Mouse (Mus musculus) midbrain, embryonic 10.5 days (tissue): Measurements from ENCODE around the gene Rdh11. TPM values are rescaled to one million over a fixed set of nuclear protein-coding genes. Genes with fewer than 3 reads are reported as not detected.
A peak's percentile ranks its signal among the peaks of the same experiment; 100 is the strongest.

ENCODE experiments used
- DNase-seq: peaks from one replicate; pipeline ENCODE4 v3.0.0-alpha.2; 2017; ENCODE audit warnings: low spot score
- H3K27ac ChIP-seq: fragments of 300-500 bp; sonication (generic); replicated peaks from 2 replicates; pipeline ENCODE4 v1.5.1; 2016; ENCODE audit warnings: mild to moderate bottlenecking
- H3K27me3 ChIP-seq: fragments of 300-500 bp; sonication (generic); 2 replicates; pipeline ENCODE4 v1.6.1; 2016; ENCODE audit warnings: low read depth, mild to moderate bottlenecking; ENCODE audit not compliant: poor library complexity, severe bottlenecking
- H3K36me3 ChIP-seq: fragments of 300-500 bp; sonication (generic); 2 replicates; pipeline ENCODE4 v1.6.1; 2016; ENCODE audit warnings: mild to moderate bottlenecking, moderate library complexity
- H3K4me1 ChIP-seq: fragments of 300-500 bp; sonication (generic); 2 replicates; pipeline ENCODE4 v1.6.1; 2016
- H3K4me3 ChIP-seq: fragments of 300-500 bp; sonication (generic); 2 replicates; pipeline ENCODE4 v1.5.1; 2016; ENCODE audit warnings: mild to moderate bottlenecking, moderate library complexity
- H3K9me3 ChIP-seq: fragments of 300-500 bp; sonication (generic); replicated peaks from 2 replicates; pipeline ENCODE4 v1.6.1; 2016; ENCODE audit warnings: mild to moderate bottlenecking
- WGBS: fragments of 180-500 bp; shearing (Covaris S2); methylation state at CpG from one replicate; pipeline ENCODE4 v1.1.7; 2016; 5-methylcytosine and 5-hydroxymethylcytosine counted together
- polyA plus RNA-seq: library from polyadenylated mRNA; unstranded; fragments of >200 nt; fragmentation: Nextera tagmentation; extraction: Ambion mirVana; gene quantifications from 2 replicates; pipeline ENCODE4 v1.2.1, GENCODE M21; 2016

Gene Rdh11
- polyA plus RNA-seq, 1 experiment from 2014 or later: 23.1 TPM

GRCm38 (mm10) chr12:79172019-79172941 is 19.8 kb downstream of the Rdh11 start, which contains the start of gene Vti1b:
TSS of gene Vti1b (minus strand) at chr12:79172667.
- DNase-seq: peak; percentile 90
- Histone ChIP-seq H3K27ac (peak within 1 kb of the TSS; percentile 98), H3K4me1 (peaks cover 13% of the 10 kb centered on the region), H3K36me3 (peaks cover 30% of the 10 kb centered on the region), H3K9me3 (no peaks in the 10 kb centered on the region), H3K4me3 (peak within 1 kb of the TSS; percentile 98), H3K27me3 (no peaks in the 10 kb centered on the region)
- WGBS: under 1% methylated on average over 73 of the region's 73 CpGs

GRCm38 (mm10) chr12:79171269-79171995 is 20.7 kb downstream of the Rdh11 start:
- Histone ChIP-seq H3K4me3 (peak overlapping the region; percentile 98), H3K36me3 (peaks cover 21% of the 10 kb centered on the region), H3K9me3 (no peaks in the 10 kb centered on the region), H3K4me1 (peaks cover 13% of the 10 kb centered on the region), H3K27ac (no peak overlapping the region), H3K27me3 (no peaks in the 10 kb centered on the region)
- DNase-seq: no peak
- 43% methylated on average over 12 of the region's 12 CpGs for WGBS

GRCm38 (mm10) chr12:79170421-79170820 is 21.7 kb downstream of the Rdh11 start:
- peaks cover 13% of the 10 kb centered on the region for H3K4me1 ChIP-seq
- no peaks in the 10 kb centered on the region for H3K27me3 ChIP-seq
- DNase-seq: no peak
- no peak overlapping the region for H3K27ac ChIP-seq
- peaks cover 18% of the 10 kb centered on the region for H3K36me3 ChIP-seq
- H3K4me3 ChIP-seq: no peak overlapping the region
- 84% methylated on average over 3 of the region's 3 CpGs for WGBS
- no peaks in the 10 kb centered on the region for H3K9me3 ChIP-seq

GRCm38 (mm10) chr12:79169173-79169572 is 22.9 kb downstream of the Rdh11 start:
- H3K27ac ChIP-seq: no peak overlapping the region
- peaks cover 13% of the 10 kb centered on the region for H3K4me1 ChIP-seq
- peaks cover 19% of the 10 kb centered on the region for H3K36me3 ChIP-seq
- no peaks in the 10 kb centered on the region for H3K27me3 ChIP-seq
- no peaks in the 10 kb centered on the region for H3K9me3 ChIP-seq
- DNase-seq: no peak
- no peak overlapping the region for H3K4me3 ChIP-seq

GRCm38 (mm10) chr12:79162876-79163275 is 29.2 kb downstream of the Rdh11 start:
- Histone ChIP-seq H3K9me3 (no peaks in the 10 kb centered on the region), H3K36me3 (peaks cover 75% of the 10 kb centered on the region)
- 91% methylated on average over 3 of the region's 3 CpGs for WGBS

GRCm38 (mm10) chr12:79149653-79150052 is 42.4 kb downstream of the Rdh11 start:
- Histone ChIP-seq H3K36me3 (peaks cover 14% of the 10 kb centered on the region), H3K4me1 (no peaks in the 10 kb centered on the region), H3K4me3 (no peak overlapping the region), H3K9me3 (no peaks in the 10 kb centered on the region), H3K27me3 (no peaks in the 10 kb centered on the region), H3K27ac (no peak overlapping the region)
- WGBS: 96% methylated on average over 6 of the region's 6 CpGs
- DNase-seq: no peak

More at GRCm38 (mm10) chr12:79162876-79163275, 29.2 kb downstream of the Rdh11 start:
- no peak for DNase-seq
- Histone ChIP-seq H3K27me3 (no peaks in the 10 kb centered on the region), H3K27ac (no peak overlapping the region), H3K4me3 (no peak overlapping the region), H3K4me1 (no peaks in the 10 kb centered on the region)

- H3K27me3 ChIP-seq: no peaks in the 10 kb centered on the region
- H3K27ac ChIP-seq: no peak overlapping the region
- no peaks in the 10 kb centered on the region for H3K9me3 ChIP-seq
- no peaks in the 10 kb centered on the region for H3K4me1 ChIP-seq
- no peaks in the 10 kb centered on the region for H3K36me3 ChIP-seq
- DNase-seq: no peak
- H3K4me3 ChIP-seq: no peak overlapping the region
Measured at GRCm38 (mm10) chr12:79141384-79141783, 50.7 kb downstream of the Rdh11 start.

GRCm38 (mm10) chr12:79140811-79141210 is 51.3 kb downstream of the Rdh11 start:
- H3K4me1 ChIP-seq: no peaks in the 10 kb centered on the region
- H3K4me3 ChIP-seq: no peak overlapping the region
- H3K27me3 ChIP-seq: no peaks in the 10 kb centered on the region
- H3K9me3 ChIP-seq: no peaks in the 10 kb centered on the region
- WGBS: 81% methylated on average over 2 of the region's 2 CpGs
- no peak overlapping the region for H3K27ac ChIP-seq
- no peak for DNase-seq
- H3K36me3 ChIP-seq: no peaks in the 10 kb centered on the region

GRCm38 (mm10) chr12:79139417-79139816 is 52.7 kb downstream of the Rdh11 start:
- WGBS: 68% methylated on average over 1 of the region's 1 CpGs
- Histone ChIP-seq H3K27me3 (no peaks in the 10 kb centered on the region), H3K4me3 (no peak overlapping the region), H3K27ac (no peak overlapping the region), H3K36me3 (no peaks in the 10 kb centered on the region), H3K9me3 (no peaks in the 10 kb centered on the region), H3K4me1 (no peaks in the 10 kb centered on the region)
- DNase-seq: no peak

- Histone ChIP-seq H3K9me3 (no peaks in the 10 kb centered on the region), H3K4me3 (no peak overlapping the region), H3K27ac (no peak overlapping the region), H3K27me3 (no peaks in the 10 kb centered on the region), H3K36me3 (no peaks in the 10 kb centered on the region), H3K4me1 (no peaks in the 10 kb centered on the region)
- DNase-seq: no peak
Measured at GRCm38 (mm10) chr12:79138999-79139398, 53.1 kb downstream of the Rdh11 start.

- 81% methylated on average over 7 of the region's 7 CpGs for WGBS
- H3K4me1 ChIP-seq: no peaks in the 10 kb centered on the region
- H3K36me3 ChIP-seq: no peaks in the 10 kb centered on the region
- DNase-seq: no peak
- no peak overlapping the region for H3K27ac ChIP-seq
- H3K27me3 ChIP-seq: peaks cover 19% of the 10 kb centered on the region
- no peaks in the 10 kb centered on the region for H3K9me3 ChIP-seq
- no peak overlapping the region for H3K4me3 ChIP-seq
Measured at GRCm38 (mm10) chr12:79136949-79137348, 55.1 kb downstream of the Rdh11 start.

GRCm38 (mm10) chr12:79135105-79135504 is 57.0 kb downstream of the Rdh11 start:
- peaks cover 15% of the 10 kb centered on the region for H3K4me1 ChIP-seq
- DNase-seq: no peak
- no peaks in the 10 kb centered on the region for H3K9me3 ChIP-seq
- no peaks in the 10 kb centered on the region for H3K36me3 ChIP-seq
- H3K27me3 ChIP-seq: peaks cover 37% of the 10 kb centered on the region
- H3K27ac ChIP-seq: no peak overlapping the region
- no peak overlapping the region for H3K4me3 ChIP-seq
- WGBS: 42% methylated on average over 4 of the region's 4 CpGs

GRCm38 (mm10) chr12:79134676-79135075 is 57.4 kb downstream of the Rdh11 start:
- Histone ChIP-seq H3K36me3 (no peaks in the 10 kb centered on the region), H3K27ac (no peak overlapping the region), H3K9me3 (no peaks in the 10 kb centered on the region), H3K4me3 (no peak overlapping the region), H3K27me3 (peaks cover 41% of the 10 kb centered on the region), H3K4me1 (peaks cover 15% of the 10 kb centered on the region)
- 38% methylated on average over 8 of the region's 8 CpGs for WGBS
- DNase-seq: no peak
